Mouse (Mus musculus) T-helper 1 cell (primary cell): ENCODE data around the gene Dab2.

ENCODE experiments used
- in situ Hi-C: fragments of 300-600 bp; cut with MboI, MseI; formaldehyde crosslinking; loops from one replicate; pipeline ENCODE4 v1.15.1; 2025; ENCODE audit warnings: high pct_unique_total_duplicates

Gene Dab2

DNA sequence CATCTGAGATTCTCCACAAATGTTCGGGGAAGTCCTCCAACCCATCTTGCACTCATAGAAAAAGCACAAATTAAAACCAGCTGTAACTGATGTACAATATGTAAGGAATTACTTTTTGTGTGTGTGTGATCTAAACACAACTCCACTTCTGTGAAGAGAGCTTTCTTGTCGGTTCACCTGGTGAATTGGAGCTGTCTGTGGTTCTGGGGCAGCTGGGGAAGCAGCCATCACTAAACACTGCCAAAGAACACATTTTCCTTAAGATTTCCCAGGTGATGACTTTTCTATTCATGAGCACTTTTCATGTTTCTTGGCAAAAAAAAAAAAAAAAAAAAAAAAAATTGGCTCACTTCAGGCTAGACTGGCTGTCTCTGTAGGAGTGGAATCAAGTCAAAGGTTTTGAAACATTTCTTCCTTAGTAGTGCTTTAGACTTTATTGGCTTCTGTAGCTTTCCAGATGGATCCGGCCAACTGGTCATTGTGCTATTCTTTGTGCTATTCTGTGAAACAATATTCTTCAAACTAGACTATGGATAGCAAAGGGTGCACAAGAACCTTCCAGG, 163.9 kb downstream of the Dab2 start:
- in situ Hi-C loops, result no loop called here

DNA sequence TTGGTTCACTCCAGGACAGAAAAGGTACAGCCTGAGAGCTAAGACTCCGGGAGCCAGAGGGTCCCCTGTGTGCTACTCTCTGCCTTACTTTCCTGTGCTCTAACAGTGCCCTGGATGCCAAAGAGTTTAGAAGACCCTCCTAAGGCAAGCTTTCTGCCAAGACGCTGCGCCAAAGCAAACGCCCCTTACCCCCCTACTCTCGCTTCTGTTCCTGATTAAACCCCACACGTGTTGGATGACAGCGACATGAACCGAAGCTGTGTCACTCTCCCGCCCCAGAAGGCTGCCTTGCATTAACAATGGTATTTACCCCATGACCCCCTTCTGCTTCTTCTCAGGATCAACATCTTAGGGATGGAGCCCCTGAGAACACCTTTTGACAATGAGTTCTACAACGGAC, 167.4 kb downstream of the Dab2 start:
- in situ Hi-C loops, result no loop called here

DNA sequence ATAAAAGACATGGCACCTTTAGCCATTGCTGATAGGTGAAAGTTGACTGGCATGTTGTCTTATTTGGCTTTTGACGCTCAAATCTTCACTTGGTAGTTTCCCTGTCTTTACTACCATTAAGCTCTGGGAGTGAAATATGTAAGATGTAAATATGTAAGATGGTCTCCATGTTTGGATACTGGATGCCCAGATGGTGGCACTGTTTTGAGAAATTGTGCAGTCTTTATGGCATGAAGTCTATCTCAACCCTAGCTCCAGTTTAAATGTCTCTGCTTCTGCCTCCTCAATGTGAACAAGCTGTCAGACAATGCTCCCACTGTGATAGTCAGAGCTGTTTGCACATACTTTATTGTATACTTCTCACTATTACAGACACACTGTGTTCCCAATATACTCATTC, 169.3 kb downstream of the Dab2 start:
- in situ Hi-C loops, result no loop called here

DNA sequence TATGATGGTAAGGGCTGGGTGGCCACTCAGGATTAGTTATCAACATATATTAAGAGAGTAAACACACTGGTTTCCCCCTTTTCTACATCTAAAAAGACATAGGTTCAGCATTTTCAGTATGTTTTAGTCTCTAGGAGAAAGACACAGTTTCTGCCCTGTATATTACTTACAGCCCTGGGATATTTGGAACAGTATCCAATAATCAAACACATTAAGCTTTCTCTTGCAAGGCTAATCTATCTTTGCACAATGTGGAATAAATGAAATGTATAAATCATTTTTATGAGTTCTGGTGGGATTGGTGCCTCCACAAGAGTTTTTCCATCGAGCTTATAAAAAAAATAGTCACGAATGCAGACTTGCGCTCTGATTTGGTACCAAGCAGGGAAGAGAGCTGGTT, 169.8 kb downstream of the Dab2 start:
- in situ Hi-C loops, result no loop called here

- in situ Hi-C loops, result no loop called here
These were observed 184.0 kb downstream of the Dab2 start for GRCm38 (mm10) chr15:6483561-6483960.
